Mouse (Mus musculus): Measurements from ENCODE around the gene Lrrc36. TPM values are rescaled to one million over a fixed set of nuclear protein-coding genes. Genes with fewer than 3 reads are reported as not detected.

Gene Lrrc36
- total and polyA plus RNA-seq, 3 experiments = 0.19 to 0.34 (median 0.26) TPM

GRCm38 (mm10) chr8:105467396-105467985 lies 54.1 kb downstream of the Lrrc36 start:
- H3K4me3 ChIP-seq (replicated peaks in 1 of 3; ENCODE audit: low read depth in 2 of 3, low read length in 2 of 3, poor library complexity in 1 of 3) = no peak overlapping the region
- dilution Hi-C loops (cut with MboI; ENCODE audit: extremely low pct_ligation_motif_present, extremely low pct_unique_long_range_greater_than_20kb, low sequenced_read_pairs) (no loop called here), in situ Hi-C loops (cut with MboI; ENCODE audit: low pct_ligation_motif_present, low pct_unique_long_range_greater_than_20kb, low sequenced_read_pairs) (no loop called here)
- no peaks in the 10 kb centered on the region for H3K4me1 ChIP-seq (ENCODE audit: control insufficient read depth in 1 of 2, insufficient read depth in 2 of 2)
- no peak overlapping the region for H3K27ac ChIP-seq (ENCODE audit: insufficient read depth, low read depth)
- no peaks in the 10 kb centered on the region for H3K79me2 ChIP-seq (replicated peaks; ENCODE audit: control insufficient read depth, extremely low read depth, insufficient read depth, poor library complexity, severe bottlenecking)
- H3K4me2 ChIP-seq (ENCODE audit: insufficient read depth, low read depth, poor library complexity, severe bottlenecking) = no peak overlapping the region
- TF ChIP-seq ZC3H11A (IDR thresholded peaks at IDR 0.05; ENCODE audit: low read depth, low read length) (no peak), ZNF384 (IDR thresholded peaks at IDR 0.05; ENCODE audit: low read depth, low read length) (no peak), NELFE (IDR thresholded peaks at IDR 0.05; ENCODE audit: low read depth, low read length) (no peak), ELF1 (IDR thresholded peaks at IDR 0.05; ENCODE audit: low read depth, low read length) (no peak)
- H3K9me3 ChIP-seq (replicated peaks; ENCODE audit: low read length) = no peaks in the 10 kb centered on the region
- H3K36me3 ChIP-seq (replicated peaks in 1 of 2; ENCODE audit: control insufficient read depth in 1 of 2, insufficient read depth in 1 of 2, low read length in 1 of 2) = peaks cover 0 to 4% of the 10 kb centered on the region in 2 experiments
- no peaks in the 10 kb centered on the region for H3K27me3 ChIP-seq (replicated peaks)
- H3K9ac ChIP-seq (ENCODE audit: insufficient read depth, low read depth) = no peak overlapping the region
- DNase-seq (ENCODE audit: extremely low read depth) = no peak

GRCm38 (mm10) chr8:105468002-105468720 lies 54.8 kb downstream of the Lrrc36 start:
- Histone ChIP-seq H3K27ac (ENCODE audit: insufficient read depth, low read depth) (no peak overlapping the region), H3K9me3 (replicated peaks; ENCODE audit: low read length) (no peaks in the 10 kb centered on the region), H3K9ac (ENCODE audit: insufficient read depth, low read depth) (no peak overlapping the region), H3K79me2 (replicated peaks; ENCODE audit: control insufficient read depth, extremely low read depth, insufficient read depth, poor library complexity, severe bottlenecking) (no peaks in the 10 kb centered on the region), H3K4me1 (ENCODE audit: control insufficient read depth in 1 of 2, insufficient read depth in 2 of 2) (no peaks in the 10 kb centered on the region), H3K4me3 (replicated peaks in 1 of 3; ENCODE audit: low read depth in 2 of 3, low read length in 2 of 3, poor library complexity in 1 of 3) (no peak overlapping the region), H3K27me3 (replicated peaks) (no peaks in the 10 kb centered on the region), H3K4me2 (ENCODE audit: insufficient read depth, low read depth, poor library complexity, severe bottlenecking) (no peak overlapping the region), H3K36me3 (replicated peaks in 1 of 2; ENCODE audit: control insufficient read depth in 1 of 2, insufficient read depth in 1 of 2, low read length in 1 of 2) (peaks cover 0 to 9% of the 10 kb centered on the region in 2 experiments)
- no peak for DNase-seq (ENCODE audit: extremely low read depth)
- in situ Hi-C loops (cut with MboI; ENCODE audit: low pct_ligation_motif_present, low pct_unique_long_range_greater_than_20kb, low sequenced_read_pairs) (no loop called here), dilution Hi-C loops (cut with MboI; ENCODE audit: extremely low pct_ligation_motif_present, extremely low pct_unique_long_range_greater_than_20kb, low sequenced_read_pairs) (no loop called here)
- TF ChIP-seq NRF1 (IDR thresholded peaks at IDR 0.05; ENCODE audit: low read depth, low read length) = no peak
- TF ChIP-seq E2F4 (IDR thresholded peaks at IDR 0.05; ENCODE audit: insufficient replicate concordance, low read depth, low read length) = no peak
- TF ChIP-seq UBTF (IDR thresholded peaks at IDR 0.05; ENCODE audit: low read depth, low read length) = no peak
- TF ChIP-seq RCOR1 (conservative IDR thresholded peaks at IDR 0.05; ENCODE audit: low read depth, low read length) = no peak
- TF ChIP-seq MAFK (IDR thresholded peaks at IDR 0.05; ENCODE audit: insufficient replicate concordance, low read length) = no peak
- no peak for TF ChIP-seq IRF4 (IDR thresholded peaks at IDR 0.05; ENCODE audit: low read depth, low read length)
- no peak for TF ChIP-seq CHD1 (IDR thresholded peaks at IDR 0.05; ENCODE audit: low read depth, low read length)
- no peak for TF ChIP-seq ZMIZ1 (IDR thresholded peaks at IDR 0.05; ENCODE audit: low read depth, low read length)
- TF ChIP-seq POLR2AphosphoS2 (IDR thresholded peaks at IDR 0.05; ENCODE audit: low read depth, low read length) = no peak
- TF ChIP-seq CHD2 (IDR thresholded peaks at IDR 0.05; ENCODE audit: low read length) = no peak
- TF ChIP-seq EP300 (IDR thresholded peaks at IDR 0.05; ENCODE audit: low read length) = no peak
- no peak for TF ChIP-seq TBP (conservative IDR thresholded peaks at IDR 0.05; ENCODE audit: low read depth, low read length)
- no peak for TF ChIP-seq HCFC1 (IDR thresholded peaks at IDR 0.05; ENCODE audit: low read depth, low read length)
- TF ChIP-seq TCF12 (IDR thresholded peaks at IDR 0.05; ENCODE audit: low read depth, low read length) = no peak
- TF ChIP-seq POLR2A (IDR thresholded peaks at IDR 0.05; ENCODE audit: low read depth, low read length) = no peak
- TF ChIP-seq MEF2A (IDR thresholded peaks at IDR 0.05; ENCODE audit: borderline replicate concordance, low read depth, low read length) = no peak
- no peak for TF ChIP-seq ZC3H11A (IDR thresholded peaks at IDR 0.05; ENCODE audit: low read depth, low read length)
- TF ChIP-seq USF1 (IDR thresholded peaks at IDR 0.05; ENCODE audit: low read depth, low read length) = no peak
